Mouse (Mus musculus): ENCODE data around the gene Asic2. TPM values are rescaled to one million over a fixed set of nuclear protein-coding genes. Genes with fewer than 3 reads are reported as not detected.

Asic2 gene
- polyA plus RNA-seq, 1 experiment: not detected

GRCm38 (mm10) chr11:81779881-81780280 is 188.4 kb downstream of the Asic2 start:
- no peak for TF ChIP-seq GATA1 (IDR thresholded peaks at IDR 0.05; ENCODE audit: low read length)
- TF ChIP-seq TAL1 (IDR thresholded peaks at IDR 0.05; ENCODE audit: low read length): no peak
- Histone ChIP-seq H3K4me3 (replicated peaks) (no peak overlapping the region), H3K27me3 (ENCODE audit: control insufficient read depth) (no peaks in the 10 kb centered on the region), H3K4me1 (ENCODE audit: control insufficient read depth) (no peaks in the 10 kb centered on the region), H3K36me3 (ENCODE audit: control insufficient read depth) (no peaks in the 10 kb centered on the region), H3K9me3 (ENCODE audit: control insufficient read depth, low read length) (no peaks in the 10 kb centered on the region)

- H3K9me3 ChIP-seq (ENCODE audit: control insufficient read depth, low read length): no peaks in the 10 kb centered on the region
- no peak for TF ChIP-seq GATA1 (IDR thresholded peaks at IDR 0.05; ENCODE audit: low read length)
- TF ChIP-seq TAL1 (IDR thresholded peaks at IDR 0.05; ENCODE audit: low read length): no peak
- H3K27me3 ChIP-seq (ENCODE audit: control insufficient read depth): no peaks in the 10 kb centered on the region
- no peaks in the 10 kb centered on the region for H3K36me3 ChIP-seq (ENCODE audit: control insufficient read depth)
- H3K4me3 ChIP-seq (replicated peaks): no peak overlapping the region
- H3K4me1 ChIP-seq (ENCODE audit: control insufficient read depth): no peaks in the 10 kb centered on the region
Observed at GRCm38 (mm10) chr11:81771195-81771895, 196.9 kb downstream of the Asic2 start.

- TF ChIP-seq GATA1 (IDR thresholded peaks at IDR 0.05; ENCODE audit: low read length): no peak
- Histone ChIP-seq H3K4me1 (ENCODE audit: control insufficient read depth) (no peaks in the 10 kb centered on the region), H3K36me3 (ENCODE audit: control insufficient read depth) (no peaks in the 10 kb centered on the region), H3K9me3 (ENCODE audit: control insufficient read depth, low read length) (no peaks in the 10 kb centered on the region), H3K27me3 (ENCODE audit: control insufficient read depth) (no peaks in the 10 kb centered on the region), H3K4me3 (replicated peaks) (no peak overlapping the region)
Observed at GRCm38 (mm10) chr11:81769691-81770260, 198.5 kb downstream of the Asic2 start.

GRCm38 (mm10) chr11:81768305-81768704 is 200.0 kb downstream of the Asic2 start:
- Histone ChIP-seq H3K4me1 (ENCODE audit: control insufficient read depth) (no peaks in the 10 kb centered on the region), H3K27me3 (ENCODE audit: control insufficient read depth) (no peaks in the 10 kb centered on the region), H3K4me3 (replicated peaks) (no peak overlapping the region), H3K9me3 (ENCODE audit: control insufficient read depth, low read length) (no peaks in the 10 kb centered on the region), H3K36me3 (ENCODE audit: control insufficient read depth) (no peaks in the 10 kb centered on the region)
- TF ChIP-seq GATA1 (IDR thresholded peaks at IDR 0.05; ENCODE audit: low read length) (no peak), TAL1 (IDR thresholded peaks at IDR 0.05; ENCODE audit: low read length) (no peak)

GRCm38 (mm10) chr11:81767781-81768180 is 200.5 kb downstream of the Asic2 start:
- TF ChIP-seq GATA1 (IDR thresholded peaks at IDR 0.05; ENCODE audit: low read length) (no peak), TAL1 (IDR thresholded peaks at IDR 0.05; ENCODE audit: low read length) (no peak)
- no peaks in the 10 kb centered on the region for H3K36me3 ChIP-seq (ENCODE audit: control insufficient read depth)
- no peak overlapping the region for H3K4me3 ChIP-seq (replicated peaks)
- no peaks in the 10 kb centered on the region for H3K4me1 ChIP-seq (ENCODE audit: control insufficient read depth)
- H3K9me3 ChIP-seq (ENCODE audit: control insufficient read depth, low read length): no peaks in the 10 kb centered on the region
- H3K27me3 ChIP-seq (ENCODE audit: control insufficient read depth): no peaks in the 10 kb centered on the region

- no peaks in the 10 kb centered on the region for H3K4me1 ChIP-seq (ENCODE audit: control insufficient read depth)
- no peak for TF ChIP-seq GATA1 (IDR thresholded peaks at IDR 0.05; ENCODE audit: low read length)
- TF ChIP-seq TAL1 (IDR thresholded peaks at IDR 0.05; ENCODE audit: low read length): no peak
- H3K27me3 ChIP-seq (ENCODE audit: control insufficient read depth): no peaks in the 10 kb centered on the region
- H3K36me3 ChIP-seq (ENCODE audit: control insufficient read depth): no peaks in the 10 kb centered on the region
- no peaks in the 10 kb centered on the region for H3K9me3 ChIP-seq (ENCODE audit: control insufficient read depth, low read length)
- no peak overlapping the region for H3K4me3 ChIP-seq (replicated peaks)
Observed at GRCm38 (mm10) chr11:81765288-81765687, 203.0 kb downstream of the Asic2 start.

- no peak for TF ChIP-seq GATA1 (IDR thresholded peaks at IDR 0.05; ENCODE audit: low read length)
- TF ChIP-seq TAL1 (IDR thresholded peaks at IDR 0.05; ENCODE audit: low read length): no peak
Observed at GRCm38 (mm10) chr11:81764778-81765177, 203.5 kb downstream of the Asic2 start.

GRCm38 (mm10) chr11:81757221-81757620 is 211.0 kb downstream of the Asic2 start:
- Histone ChIP-seq H3K36me3 (ENCODE audit: control insufficient read depth) (no peaks in the 10 kb centered on the region), H3K4me1 (ENCODE audit: control insufficient read depth) (no peaks in the 10 kb centered on the region), H3K27me3 (ENCODE audit: control insufficient read depth) (no peaks in the 10 kb centered on the region), H3K4me3 (replicated peaks) (no peak overlapping the region), H3K9me3 (ENCODE audit: control insufficient read depth, low read length) (peaks cover 9% of the 10 kb centered on the region)
- TF ChIP-seq GATA1 (IDR thresholded peaks at IDR 0.05; ENCODE audit: low read length) (no peak), TAL1 (IDR thresholded peaks at IDR 0.05; ENCODE audit: low read length) (no peak)

More at GRCm38 (mm10) chr11:81764778-81765177, 203.5 kb downstream of the Asic2 start:
- H3K4me3 ChIP-seq (replicated peaks): no peak overlapping the region
- H3K27me3 ChIP-seq (ENCODE audit: control insufficient read depth): no peaks in the 10 kb centered on the region
- no peaks in the 10 kb centered on the region for H3K4me1 ChIP-seq (ENCODE audit: control insufficient read depth)
- H3K36me3 ChIP-seq (ENCODE audit: control insufficient read depth): no peaks in the 10 kb centered on the region
- H3K9me3 ChIP-seq (ENCODE audit: control insufficient read depth, low read length): no peaks in the 10 kb centered on the region

GRCm38 (mm10) chr11:81750876-81751275 is 217.4 kb downstream of the Asic2 start:
- no peaks in the 10 kb centered on the region for H3K36me3 ChIP-seq (ENCODE audit: control insufficient read depth)
- no peak overlapping the region for H3K4me3 ChIP-seq (replicated peaks)
- TF ChIP-seq GATA1 (IDR thresholded peaks at IDR 0.05; ENCODE audit: low read length): no peak
- no peak for TF ChIP-seq TAL1 (IDR thresholded peaks at IDR 0.05; ENCODE audit: low read length)
- no peaks in the 10 kb centered on the region for H3K4me1 ChIP-seq (ENCODE audit: control insufficient read depth)
- no peaks in the 10 kb centered on the region for H3K27me3 ChIP-seq (ENCODE audit: control insufficient read depth)
- H3K9me3 ChIP-seq (ENCODE audit: control insufficient read depth, low read length): peaks cover 9% of the 10 kb centered on the region
